Mouse (Mus musculus) NIH3T3 (cell line): ENCODE measurements around the gene Uhrf1bp1.

ENCODE experiments used
- DNase-seq: peaks from one replicate; pipeline ENCODE4 v3.0.0-alpha.2; 2012; ENCODE audit warnings: low read depth

Gene Uhrf1bp1

DNA sequence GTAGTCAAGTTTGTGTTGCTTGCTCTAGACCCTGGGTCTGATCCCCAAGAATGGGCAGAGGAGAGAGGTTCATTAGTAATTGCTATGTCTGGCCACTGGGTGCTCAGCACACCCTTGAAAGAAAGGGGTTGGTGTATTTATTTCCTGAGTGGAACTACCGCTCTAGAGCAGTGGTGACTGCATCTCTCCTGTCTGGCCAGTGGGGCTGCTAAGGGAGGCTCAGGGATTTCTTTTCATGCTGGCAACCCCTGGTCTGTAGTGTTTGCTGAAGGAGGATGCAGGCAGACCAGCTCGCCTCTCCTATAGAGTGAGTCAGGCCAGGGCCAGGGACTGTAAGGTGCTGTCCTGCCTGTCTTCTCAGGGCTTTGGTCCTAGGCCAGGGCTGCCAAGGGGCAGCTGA is 90.9 kb downstream of the Uhrf1bp1 start:
- no peak for DNase-seq
